Mouse (Mus musculus) lung, postnatal 0 days (tissue): ENCODE measurements at regions not wholly inside any gene's neighbourhood (a gene's known extent, or its start where the extent isn't known, plus 50 kb on each side); places are given as distances from the start of the nearest gene placed in this dataset.

ENCODE experiments used
- CTCF ChIP-seq: IDR thresholded peaks from 2 replicates; pipeline ENCODE4 v1.5.1; 2016; ENCODE audit warnings: antibody characterized with exemption, mild to moderate bottlenecking
- EP300 ChIP-seq: IDR thresholded peaks from 2 replicates; pipeline ENCODE4 v1.6.1; 2016; ENCODE audit warnings: antibody characterized with exemption, mild to moderate bottlenecking, control low read depth

- TF ChIP-seq EP300 (no peak), CTCF (no peak)
These were observed 123.9 kb upstream of the Adgra3 start for GRCm38 (mm10) chr5:50182721-50183120.
